Mouse (Mus musculus): ENCODE measurements around the gene Camta1.

Gene Camta1

GRCm38 (mm10) chr4:150915181-150915906, 946.3 kb downstream of the Camta1 start:
- peak; percentile 47 for DNase-seq

- DNase-seq: peak; percentile 97
Observed at GRCm38 (mm10) chr4:150914290-150914733, 947.4 kb downstream of the Camta1 start, which contains the start of the genes Park7 and Tnfrsf9. Gene Park7 (minus strand): TSS chr4:150914437. Gene Tnfrsf9 (plus strand): TSS chr4:150914562.

GRCm38 (mm10) chr4:150913743-150914142, 947.9 kb downstream of the Camta1 start:
- DNase-seq: no peak

- no peak for DNase-seq
Observed at GRCm38 (mm10) chr4:150910164-150910951, 951.3 kb downstream of the Camta1 start.

- peak; percentile 99 for DNase-seq
Observed at GRCm38 (mm10) chr4:150909451-150910156, 952.1 kb downstream of the Camta1 start.

- peak; percentile 44 for DNase-seq
Observed at GRCm38 (mm10) chr4:150908512-150908911, 953.2 kb downstream of the Camta1 start.

- no peak for DNase-seq
Observed at GRCm38 (mm10) chr4:150907099-150907498, 954.6 kb downstream of the Camta1 start.

- DNase-seq: no peak
Observed at GRCm38 (mm10) chr4:150903091-150903742, 958.5 kb downstream of the Camta1 start.

GRCm38 (mm10) chr4:150902062-150902461, 959.6 kb downstream of the Camta1 start:
- DNase-seq: no peak

GRCm38 (mm10) chr4:150901651-150902050, 960.0 kb downstream of the Camta1 start:
- peak; percentile 79 for DNase-seq

GRCm38 (mm10) chr4:150900486-150900885, 961.2 kb downstream of the Camta1 start:
- no peak for DNase-seq

- peak; percentile 86 for DNase-seq
Observed at GRCm38 (mm10) chr4:150898716-150899365, 962.8 kb downstream of the Camta1 start.

GRCm38 (mm10) chr4:150896896-150897624, 964.6 kb downstream of the Camta1 start:
- DNase-seq: no peak

GRCm38 (mm10) chr4:150894718-150895501, 966.8 kb downstream of the Camta1 start:
- no peak for DNase-seq

- no peak for DNase-seq
Observed at GRCm38 (mm10) chr4:150891308-150891707, 970.4 kb downstream of the Camta1 start.

- DNase-seq: peak; percentile 48
Observed at GRCm38 (mm10) chr4:150889955-150890315, 971.7 kb downstream of the Camta1 start.

GRCm38 (mm10) chr4:150889273-150889954, 972.3 kb downstream of the Camta1 start:
- peak; percentile 11 for DNase-seq

GRCm38 (mm10) chr4:150888492-150888891, 973.2 kb downstream of the Camta1 start:
- DNase-seq: no peak

- no peak for DNase-seq
Observed at GRCm38 (mm10) chr4:150887903-150888302, 973.8 kb downstream of the Camta1 start.

GRCm38 (mm10) chr4:150882632-150883031, 979.0 kb downstream of the Camta1 start:
- DNase-seq: no peak

Data from retina, postnatal 1 day (tissue).